8 mouse cellular contexts compared by ENCODE assay signal in the genomic region with DNA sequence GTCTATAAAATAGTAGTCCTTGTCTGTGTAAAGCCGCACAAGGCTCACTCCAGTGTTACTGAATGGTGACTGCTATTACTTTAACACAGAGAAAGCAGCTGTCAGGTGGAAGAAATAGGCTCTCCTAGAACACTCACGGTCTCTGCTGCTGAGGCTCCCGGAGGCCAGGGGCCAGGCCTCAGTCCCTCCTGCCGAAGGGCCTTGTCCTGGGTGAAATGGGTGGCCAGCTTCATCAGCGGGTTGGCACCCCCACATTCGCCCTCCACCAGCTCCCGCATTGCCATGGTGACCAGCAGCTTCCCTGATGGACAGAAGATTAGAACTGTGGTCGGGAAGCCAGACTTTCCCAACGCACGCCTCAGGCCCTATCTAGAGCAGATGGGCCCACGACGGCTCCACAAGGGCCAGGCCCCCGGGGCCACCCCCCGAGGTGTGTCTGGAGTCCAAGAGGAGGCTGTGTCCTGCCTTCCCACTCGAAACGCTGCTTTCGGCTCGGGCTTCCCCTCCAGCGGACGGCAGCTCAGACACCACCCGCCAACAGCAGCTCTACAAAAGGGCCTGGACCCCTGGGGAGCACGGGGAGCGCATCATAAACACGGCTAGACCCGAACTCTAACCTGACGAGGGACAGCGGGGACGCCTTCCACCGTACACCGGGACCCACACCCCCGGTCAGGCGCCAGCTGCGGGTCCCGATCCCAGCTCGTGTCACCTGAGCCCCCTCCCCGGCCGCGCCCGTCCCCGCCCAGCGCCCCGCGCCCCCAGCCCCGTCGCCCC. TPM values are rescaled to one million over a fixed set of nuclear protein-coding genes. Genes with fewer than 3 reads are reported as not detected.
A peak's percentile ranks its signal among the peaks of the same experiment; 100 is the strongest.
DNase-seq lines count a peak whose midpoint lies in the region; ATAC-seq and TF ChIP-seq lines count a peak whose summit lies in the region.

No protein-coding gene starts in this region.

- TF ChIP-seq CTCF in forebrain, postnatal 0 days (IDR thresholded peaks at IDR 0.05; ENCODE audit: low read depth), result no peak
- TF ChIP-seq CTCF in hindbrain, postnatal 0 days (IDR thresholded peaks at IDR 0.05; ENCODE audit: low read depth), result no peak

- WGBS in forebrain, postnatal 0 days, result 2% methylated on average over 34 of the region's 45 CpGs
- 1% methylated on average over 34 of the region's 45 CpGs for WGBS in hindbrain, postnatal 0 days
- WGBS in limb, embryonic 13.5 days, result 2% methylated on average over 43 of the region's 45 CpGs
- under 1% methylated on average over 43 of the region's 45 CpGs for WGBS in midbrain, embryonic 13.5 days

- H3K9ac ChIP-seq in forebrain, postnatal 0 days, result peak overlapping the region; percentile 71
- peak overlapping the region; percentile 87 for H3K9ac ChIP-seq in hindbrain, postnatal 0 days (replicated peaks; ENCODE audit: low read length)
- H3K9ac ChIP-seq in limb, embryonic 13.5 days, result peak overlapping the region; percentile 88
- peak overlapping the region; percentile 90 for H3K9ac ChIP-seq in midbrain, embryonic 13.5 days (replicated peaks)

- peaks cover 12% of the 10 kb centered on the region for H3K36me3 ChIP-seq in forebrain, postnatal 0 days (ENCODE audit: insufficient read depth)
- peaks cover 9% of the 10 kb centered on the region; the same call in 1 of the 2 replicates for H3K36me3 ChIP-seq in hindbrain, postnatal 0 days (ENCODE audit: insufficient read depth, low read length)
- peaks cover 24% of the 10 kb centered on the region for H3K36me3 ChIP-seq in limb, embryonic 13.5 days
- peaks cover 16% of the 10 kb centered on the region for H3K36me3 ChIP-seq in midbrain, embryonic 13.5 days

- peaks cover 11% of the 10 kb centered on the region; the same call in 1 of the 2 replicates for H3K4me1 ChIP-seq in forebrain, postnatal 0 days (ENCODE audit: insufficient read depth)
- H3K4me1 ChIP-seq in hindbrain, postnatal 0 days (ENCODE audit: insufficient read depth, low read length), result no peaks in the 10 kb centered on the region
- H3K4me1 ChIP-seq in limb, embryonic 13.5 days, result peaks cover 20% of the 10 kb centered on the region
- peaks cover 25% of the 10 kb centered on the region for H3K4me1 ChIP-seq in midbrain, embryonic 13.5 days (replicated peaks)

- ATAC-seq in forebrain, postnatal 0 days, result peak; percentile 54
- peak; percentile 57 for ATAC-seq in hindbrain, postnatal 0 days
- peak; percentile 65 for ATAC-seq in limb, embryonic 13.5 days (ENCODE audit: low FRiP score, low read depth)
- ATAC-seq in midbrain, embryonic 13.5 days, result peak; percentile 68; the same call in 1 of the 2 replicates

- peak overlapping the region; percentile 96 for H3K4me3 ChIP-seq in forebrain, postnatal 0 days (ENCODE audit: low read depth, low read length)
- peak overlapping the region; percentile 90 for H3K4me3 ChIP-seq in hindbrain, postnatal 0 days (ENCODE audit: low read length)
- H3K4me3 ChIP-seq in limb, embryonic 13.5 days, result peak overlapping the region; percentile 87
- peak overlapping the region; percentile 88 for H3K4me3 ChIP-seq in midbrain, embryonic 13.5 days (replicated peaks)

- peak overlapping the region; percentile 88 for H3K27ac ChIP-seq in forebrain, postnatal 0 days (ENCODE audit: low read depth, low read length)
- H3K27ac ChIP-seq in hindbrain, postnatal 0 days, result peak overlapping the region; percentile 90
- peak overlapping the region; percentile 65 for H3K27ac ChIP-seq in limb, embryonic 13.5 days
- H3K27ac ChIP-seq in midbrain, embryonic 13.5 days, result peak overlapping the region; percentile 75

- H3K4me2 ChIP-seq in forebrain, postnatal 0 days (ENCODE audit: low read depth), result peak overlapping the region; percentile 79
- peak overlapping the region; percentile 65 for H3K4me2 ChIP-seq in hindbrain, postnatal 0 days (ENCODE audit: low read depth, low read length)
- H3K4me2 ChIP-seq in limb, embryonic 13.5 days (replicated peaks), result peak overlapping the region; percentile 85
- peak overlapping the region; percentile 64 for H3K4me2 ChIP-seq in midbrain, embryonic 13.5 days (replicated peaks)

- H3K27me3 ChIP-seq in forebrain, postnatal 0 days (ENCODE audit: insufficient read depth, low read length), result no peaks in the 10 kb centered on the region
- no peaks in the 10 kb centered on the region for H3K27me3 ChIP-seq in hindbrain, postnatal 0 days (ENCODE audit: insufficient read depth, low read length)
- no peaks in the 10 kb centered on the region for H3K27me3 ChIP-seq in limb, embryonic 13.5 days
- H3K27me3 ChIP-seq in midbrain, embryonic 13.5 days, result no peaks in the 10 kb centered on the region

- no peaks in the 10 kb centered on the region for H3K9me3 ChIP-seq in forebrain, postnatal 0 days (ENCODE audit: low read length)
- no peaks in the 10 kb centered on the region for H3K9me3 ChIP-seq in hindbrain, postnatal 0 days (ENCODE audit: low read length)
- no peaks in the 10 kb centered on the region for H3K9me3 ChIP-seq in limb, embryonic 13.5 days
- H3K9me3 ChIP-seq in midbrain, embryonic 13.5 days, result no peaks in the 10 kb centered on the region

- peak; percentile 17 to 47 for DNase-seq in urinary bladder, adult 18-20 months (ENCODE audit: low spot score in 2 of 2)
- no peak for DNase-seq in urinary bladder, postnatal 10 days (ENCODE audit: low spot score)
- peak; percentile 65 for DNase-seq in cerebellum, adult 8-10 months
- DNase-seq in forebrain, postnatal 0 days, result peak; percentile 68
- DNase-seq in hindbrain, postnatal 0 days (ENCODE audit: low spot score), result peak; percentile 52
- DNase-seq in spleen, postnatal 36 days (ENCODE audit: low spot score in 2 of 2), result peak; percentile 30 to 45

RNA-seq across cellular contexts. Expression of gene Pex5, which starts 0.5 kb away (rescaled TPM):
- 98.2 and 103 TPM in 2 replicates for total RNA-seq in forebrain, postnatal 0 days (2014; rRNA removed)
- polyA plus RNA-seq in forebrain, postnatal 0 days (2015; fragmentation: Nextera tagmentation; extraction: Ambion mirVana), result 49.6 and 55.3 TPM in 2 replicates
- 74.4 and 80.8 TPM in 2 replicates for total RNA-seq in hindbrain, postnatal 0 days (2014; rRNA removed)
- 46.6 and 49.0 TPM in 2 replicates for polyA plus RNA-seq in hindbrain, postnatal 0 days (2015; fragmentation: Nextera tagmentation; extraction: Ambion mirVana)
- 50.4 and 54.5 TPM in 2 replicates for polyA plus RNA-seq in limb, embryonic 13.5 days (2015; fragmentation: Nextera tagmentation; extraction: Ambion mirVana)
- polyA plus RNA-seq in midbrain, embryonic 13.5 days (2015; fragmentation: Nextera tagmentation; extraction: Ambion mirVana), result 74.9 and 78.0 TPM in 2 replicates

RNA-seq across cellular contexts. Expression of gene Clstn3, which starts 50.3 kb away (rescaled TPM):
- total RNA-seq in forebrain, postnatal 0 days (2014; rRNA removed), result 167 and 223 TPM in 2 replicates
- 97.3 and 134 TPM in 2 replicates for polyA plus RNA-seq in forebrain, postnatal 0 days (2015; fragmentation: Nextera tagmentation; extraction: Ambion mirVana)
- 338 and 342 TPM in 2 replicates for total RNA-seq in hindbrain, postnatal 0 days (2014; rRNA removed)
- 171 and 184 TPM in 2 replicates for polyA plus RNA-seq in hindbrain, postnatal 0 days (2015; fragmentation: Nextera tagmentation; extraction: Ambion mirVana)
- 12.8 and 12.9 TPM in 2 replicates for polyA plus RNA-seq in limb, embryonic 13.5 days (2015; fragmentation: Nextera tagmentation; extraction: Ambion mirVana)
- polyA plus RNA-seq in midbrain, embryonic 13.5 days (2015; fragmentation: Nextera tagmentation; extraction: Ambion mirVana), result 68.2 and 72.8 TPM in 2 replicates
